Mouse (Mus musculus) embryonic facial prominence, embryonic 12.5 days (tissue): ENCODE data around the gene Brox. TPM values are rescaled to one million over a fixed set of nuclear protein-coding genes. Genes with fewer than 3 reads are reported as not detected.

Experiments used
- ATAC-seq: fragments of 200-750 bp; cut with Nextera tagmentation; 2 replicates; pipeline ENCODE4 v1.8.0; 2017; ENCODE audit not compliant: insufficient number of reproducible peaks, insufficient read depth, low FRiP score, low TSS enrichment
- H3K27ac ChIP-seq: fragments of 300-500 bp; sonication (generic); 2 replicates; pipeline ENCODE4 v1.5.1; 2016; ENCODE audit warnings: mild to moderate bottlenecking
- H3K27me3 ChIP-seq: fragments of 300-500 bp; sonication (generic); 2 replicates; pipeline ENCODE4 v1.6.1; 2016; ENCODE audit warnings: mild to moderate bottlenecking, moderate library complexity
- H3K36me3 ChIP-seq: fragments of 300-500 bp; sonication (generic); 2 replicates; pipeline ENCODE4 v1.6.1; 2016; ENCODE audit warnings: mild to moderate bottlenecking
- H3K4me1 ChIP-seq: fragments of 300-500 bp; sonication (generic); 2 replicates; pipeline ENCODE4 v1.6.1; 2016
- H3K4me2 ChIP-seq: fragments of 300-500 bp; sonication (generic); replicated peaks from 2 replicates; pipeline ENCODE4 v1.6.1; 2016; ENCODE audit warnings: mild to moderate bottlenecking, moderate library complexity
- H3K4me3 ChIP-seq: fragments of 300-500 bp; sonication (generic); 2 replicates; pipeline ENCODE4 v1.5.1; 2016; ENCODE audit warnings: mild to moderate bottlenecking
- H3K9ac ChIP-seq: fragments of 300-500 bp; sonication (generic); 2 replicates; pipeline ENCODE4 v1.6.1; 2016; ENCODE audit warnings: mild to moderate bottlenecking, moderate library complexity
- H3K9me3 ChIP-seq: fragments of 300-500 bp; sonication (generic); 2 replicates; pipeline ENCODE4 v1.6.1; 2016; ENCODE audit warnings: mild to moderate bottlenecking, moderate library complexity
- whole genome bisulfite sequencing: fragments of 180-500 bp; shearing (Covaris S2); methylation state at CpG from one replicate; pipeline ENCODE4 v1.1.7; 2016; 5-methylcytosine and 5-hydroxymethylcytosine counted together
- polyA plus RNA-seq: library from polyadenylated mRNA; unstranded; fragments of >200 nt; fragmentation: Nextera tagmentation; extraction: Ambion mirVana; gene quantifications from 2 replicates; pipeline ENCODE4 v1.2.1, GENCODE M21; 2016

Brox gene
- polyA plus RNA-seq, 1 experiment from 2014 or later = 43.1 TPM

GRCm38 (mm10) chr1:183232985-183233678 is 63.9 kb downstream of the Brox start:
- Histone ChIP-seq H3K27me3 (no peaks in the 10 kb centered on the region), H3K4me3 (no peak overlapping the region), H3K4me2 (no peak overlapping the region), H3K9ac (no peak overlapping the region), H3K27ac (no peak overlapping the region), H3K9me3 (no peaks in the 10 kb centered on the region), H3K4me1 (0 out of 2 replicates have a peak, but pooled peaks cover 7% of the 10 kb centered on the region), H3K36me3 (no peaks in the 10 kb centered on the region)
- ATAC-seq = no peak
- 76% methylated on average over 7 of the region's 7 CpGs for WGBS

DNA sequence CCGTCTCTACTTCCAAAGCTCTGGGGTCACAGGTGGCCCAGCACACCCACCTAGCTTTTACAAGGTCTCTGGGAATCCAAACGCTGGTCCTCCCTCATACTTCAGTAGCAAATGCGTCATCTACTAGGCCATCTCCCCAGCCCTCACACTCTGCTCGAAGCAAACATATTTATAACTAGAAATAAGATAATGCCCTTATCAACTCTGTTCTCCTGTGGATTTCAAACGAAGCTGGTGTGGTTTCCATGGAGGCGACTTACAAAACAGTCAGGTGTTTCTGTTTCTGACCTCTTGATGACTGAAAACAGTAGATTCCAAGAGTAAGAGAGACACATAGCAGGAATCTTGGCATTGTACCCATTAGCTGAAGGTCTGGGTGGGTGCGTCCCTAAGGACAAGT is 69.6 kb downstream of the Brox start:
- H3K27ac ChIP-seq = no peak overlapping the region
- no peaks in the 10 kb centered on the region for H3K9me3 ChIP-seq
- H3K4me1 ChIP-seq = peaks cover 7% of the 10 kb centered on the region; the same call in 1 of the 2 replicates
- no peak overlapping the region for H3K9ac ChIP-seq
- no peaks in the 10 kb centered on the region for H3K36me3 ChIP-seq
- ATAC-seq = no peak
- 87% methylated on average over 7 of the region's 7 CpGs for WGBS
- H3K27me3 ChIP-seq = no peaks in the 10 kb centered on the region
- no peak overlapping the region for H3K4me2 ChIP-seq
- H3K4me3 ChIP-seq = no peak overlapping the region

Other genes starting within 250 kb of the Brox start
- gene Disp1, start 75.7 kb downstream of the Brox start, polyA plus RNA-seq = 18.6 and 19.1 TPM in 2 replicates
- gene Aida, start 679 bp downstream of the Brox start, polyA plus RNA-seq = 71.1 and 71.6 TPM in 2 replicates
- 124 and 128 TPM in 2 replicates for gene Mia3, start 72.3 kb upstream of the Brox start, polyA plus RNA-seq
- gene Taf1a, start 91.7 kb upstream of the Brox start, polyA plus RNA-seq = 24.6 and 25.1 TPM in 2 replicates
- 0.18 and 0.74 TPM in 2 replicates for gene Hhipl2, start 120.9 kb upstream of the Brox start, polyA plus RNA-seq